Mouse (Mus musculus): ENCODE measurements at regions not wholly inside any gene's neighbourhood (a gene's known extent, or its start where the extent isn't known, plus 50 kb on each side); places are given as distances from the start of the nearest gene placed in this dataset.

DNA sequence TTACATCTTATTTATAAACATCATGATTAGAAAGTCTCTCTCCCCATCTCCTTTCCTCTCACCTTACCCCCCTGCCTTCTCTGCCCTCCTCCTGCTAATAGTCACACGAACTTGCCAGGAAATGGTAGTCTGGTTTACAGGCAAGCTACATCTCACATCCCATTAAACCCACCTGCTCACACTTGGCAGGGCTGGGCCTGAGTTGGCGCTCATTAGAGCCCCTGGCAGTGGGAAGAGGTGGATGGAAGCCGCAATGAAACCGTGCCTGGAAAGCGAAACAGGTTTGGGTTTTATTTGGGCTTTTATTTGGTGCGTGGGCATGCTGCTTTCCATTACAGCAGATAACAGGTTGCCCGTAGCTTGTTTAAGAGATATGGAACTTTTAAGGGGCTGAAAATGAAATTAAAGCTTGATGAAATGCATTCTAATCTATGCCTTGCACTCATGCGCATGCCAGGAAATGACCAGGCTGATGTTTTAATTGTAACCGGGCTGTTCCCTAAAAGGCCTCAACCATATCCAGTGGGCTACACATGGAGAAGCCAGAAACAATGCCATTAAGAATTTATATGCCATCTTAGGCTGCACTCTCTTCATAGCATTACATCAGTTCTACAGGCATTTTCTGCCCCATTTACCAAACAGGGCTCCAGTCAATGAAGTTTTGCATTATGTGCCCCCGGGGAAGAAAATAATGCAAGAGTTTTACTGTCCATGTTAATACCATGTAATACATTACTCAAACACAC is 725.0 kb downstream of the Mecom start:
- H3K36me3 ChIP-seq (replicated peaks in 1 of 2; ENCODE audit: control insufficient read depth in 1 of 2, insufficient read depth in 1 of 2, low read length in 1 of 2), result no peaks in the 10 kb centered on the region
- in situ Hi-C loops (cut with MboI; ENCODE audit: low pct_ligation_motif_present, low pct_unique_long_range_greater_than_20kb, low sequenced_read_pairs), result no loop called here

DNA sequence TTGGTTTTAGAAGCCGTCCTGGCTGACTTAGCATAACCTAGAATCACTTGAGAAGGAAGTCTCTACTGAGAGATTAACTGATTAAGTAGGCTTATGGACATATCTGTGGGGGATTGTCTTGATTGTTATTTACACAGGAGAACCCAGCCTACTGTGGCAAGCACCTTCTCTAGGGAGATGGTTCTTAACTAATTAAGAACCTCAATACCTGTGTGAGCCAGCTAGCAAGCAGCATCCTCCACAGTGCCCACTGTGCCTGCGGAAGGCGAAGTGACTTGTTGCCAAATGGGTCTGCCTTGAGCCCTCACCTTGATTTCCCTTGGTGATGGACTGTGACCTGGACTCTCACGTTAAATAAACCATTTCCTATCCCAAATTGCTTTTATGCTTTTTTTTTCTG is 730.8 kb downstream of the Mecom start:
- Histone ChIP-seq H3K9ac (ENCODE audit: insufficient read depth, low read depth) (no peak overlapping the region), H3K36me3 (replicated peaks in 1 of 2; ENCODE audit: control insufficient read depth in 1 of 2, insufficient read depth in 1 of 2, low read length in 1 of 2) (no peaks in the 10 kb centered on the region), H3K27ac (ENCODE audit: insufficient read depth, low read depth) (no peak overlapping the region), H3K4me3 (replicated peaks in 1 of 3; ENCODE audit: low read depth in 2 of 3, low read length in 2 of 3, poor library complexity in 1 of 3) (no peak overlapping the region), H3K4me2 (ENCODE audit: insufficient read depth, low read depth, poor library complexity, severe bottlenecking) (no peak overlapping the region), H3K4me1 (ENCODE audit: control insufficient read depth in 1 of 2, insufficient read depth in 2 of 2) (no peaks in the 10 kb centered on the region), H3K27me3 (replicated peaks) (no peaks in the 10 kb centered on the region), H3K9me3 (replicated peaks; ENCODE audit: low read length) (no peaks in the 10 kb centered on the region), H3K79me2 (replicated peaks; ENCODE audit: control insufficient read depth, extremely low read depth, insufficient read depth, poor library complexity, severe bottlenecking) (no peaks in the 10 kb centered on the region)
- no peak for DNase-seq (ENCODE audit: extremely low read depth)
- TF ChIP-seq USF2 (conservative IDR thresholded peaks at IDR 0.05; ENCODE audit: low read depth, low read length) (no peak), CHD2 (IDR thresholded peaks at IDR 0.05; ENCODE audit: low read length) (no peak), MXI1 (IDR thresholded peaks at IDR 0.05; ENCODE audit: low read depth, low read length) (no peak), ZKSCAN1 (IDR thresholded peaks at IDR 0.05; ENCODE audit: borderline replicate concordance, low read depth, low read length) (no peak), RAD21 (IDR thresholded peaks at IDR 0.05; ENCODE audit: low read depth, low read length) (no peak), ZMIZ1 (IDR thresholded peaks at IDR 0.05; ENCODE audit: low read depth, low read length) (no peak), PAX5 (IDR thresholded peaks at IDR 0.05; ENCODE audit: low read length) (no peak), KAT2A (IDR thresholded peaks at IDR 0.05; ENCODE audit: insufficient replicate concordance, low read length) (no peak), JUN (IDR thresholded peaks at IDR 0.05; ENCODE audit: insufficient read depth, low read depth, low read length) (no peak), ZNF384 (IDR thresholded peaks at IDR 0.05; ENCODE audit: low read depth, low read length) (no peak), MAX (IDR thresholded peaks at IDR 0.05; ENCODE audit: low read length) (no peak), EP300 (IDR thresholded peaks at IDR 0.05; ENCODE audit: low read length) (no peak), ELF1 (IDR thresholded peaks at IDR 0.05; ENCODE audit: low read depth, low read length) (no peak), HCFC1 (IDR thresholded peaks at IDR 0.05; ENCODE audit: low read depth, low read length) (no peak), MYC (IDR thresholded peaks at IDR 0.05; ENCODE audit: low read depth, low read length) (no peak), TCF12 (IDR thresholded peaks at IDR 0.05; ENCODE audit: low read depth, low read length) (no peak)
- dilution Hi-C loops (cut with MboI; ENCODE audit: extremely low pct_ligation_motif_present, extremely low pct_unique_long_range_greater_than_20kb, low sequenced_read_pairs), result no loop called here
- in situ Hi-C loops (cut with MboI; ENCODE audit: low pct_ligation_motif_present, low pct_unique_long_range_greater_than_20kb, low sequenced_read_pairs), result no loop called here

More for the DNA sequence above, 725.0 kb downstream of the Mecom start:
- H3K79me2 ChIP-seq (replicated peaks; ENCODE audit: control insufficient read depth, extremely low read depth, insufficient read depth, poor library complexity, severe bottlenecking), result no peaks in the 10 kb centered on the region
- H3K4me1 ChIP-seq (ENCODE audit: control insufficient read depth in 1 of 2, insufficient read depth in 2 of 2), result no peaks in the 10 kb centered on the region
- H3K27ac ChIP-seq (ENCODE audit: insufficient read depth, low read depth), result no peak overlapping the region
- no peak overlapping the region for H3K9ac ChIP-seq (ENCODE audit: insufficient read depth, low read depth)
- no peaks in the 10 kb centered on the region for H3K9me3 ChIP-seq (replicated peaks; ENCODE audit: low read length)
- no peak for DNase-seq (ENCODE audit: extremely low read depth)
- dilution Hi-C loops (cut with MboI; ENCODE audit: extremely low pct_ligation_motif_present, extremely low pct_unique_long_range_greater_than_20kb, low sequenced_read_pairs), result no loop called here
- H3K4me2 ChIP-seq (ENCODE audit: insufficient read depth, low read depth, poor library complexity, severe bottlenecking), result no peak overlapping the region
- H3K4me3 ChIP-seq (replicated peaks in 1 of 3; ENCODE audit: low read depth in 2 of 3, low read length in 2 of 3, poor library complexity in 1 of 3), result no peak overlapping the region
- H3K27me3 ChIP-seq (replicated peaks), result no peaks in the 10 kb centered on the region
- TF ChIP-seq SMC3 (IDR thresholded peaks at IDR 0.05; ENCODE audit: low read depth, low read length) (no peak), IRF4 (IDR thresholded peaks at IDR 0.05; ENCODE audit: low read depth, low read length) (no peak), MAFK (IDR thresholded peaks at IDR 0.05; ENCODE audit: insufficient replicate concordance, low read length) (no peak), MAZ (IDR thresholded peaks at IDR 0.05; ENCODE audit: low read depth, low read length) (no peak)

All from CH12.LX (cell line).